Mouse (Mus musculus): ENCODE data around the gene Pim3.
A peak's percentile ranks its signal among the peaks of the same experiment; 100 is the strongest.

Gene Pim3

DNA sequence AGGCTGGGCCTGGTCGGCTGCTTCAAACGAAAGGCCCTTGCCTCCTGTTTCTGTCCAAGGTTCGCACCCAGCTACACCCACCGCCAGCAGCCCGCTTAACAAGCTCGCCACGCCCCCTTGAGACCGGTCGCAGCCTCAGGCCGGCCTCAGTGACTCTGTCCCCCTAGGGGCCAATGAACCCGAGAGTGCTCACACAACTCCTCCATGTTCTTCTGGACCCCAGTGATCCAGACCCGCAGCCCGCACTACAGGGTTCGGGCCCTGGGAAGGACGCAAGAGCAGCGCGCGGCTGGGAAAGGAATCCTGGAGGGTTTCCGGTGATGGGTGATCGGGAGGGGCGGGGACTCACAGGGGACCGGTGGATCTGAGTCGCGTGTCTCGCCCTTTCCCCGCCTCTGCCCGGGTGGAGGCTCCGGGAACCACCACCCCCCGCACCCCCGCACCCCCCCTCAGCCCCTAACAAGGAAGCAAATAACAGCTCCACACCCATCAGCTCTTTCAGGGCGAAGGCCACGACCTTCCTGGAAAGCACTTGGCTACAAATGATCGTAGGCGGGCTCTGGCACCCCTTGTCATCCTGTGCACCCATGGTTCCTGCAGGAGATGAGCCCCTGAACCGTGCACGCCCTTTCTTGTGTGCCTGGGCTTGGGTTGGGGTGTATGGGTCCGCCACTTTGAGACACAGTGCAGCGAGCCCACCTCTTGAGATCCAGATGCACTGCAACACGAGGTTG lies 24.6 kb upstream of the Pim3 start:
- peak; percentile 40 for DNase-seq

DNA sequence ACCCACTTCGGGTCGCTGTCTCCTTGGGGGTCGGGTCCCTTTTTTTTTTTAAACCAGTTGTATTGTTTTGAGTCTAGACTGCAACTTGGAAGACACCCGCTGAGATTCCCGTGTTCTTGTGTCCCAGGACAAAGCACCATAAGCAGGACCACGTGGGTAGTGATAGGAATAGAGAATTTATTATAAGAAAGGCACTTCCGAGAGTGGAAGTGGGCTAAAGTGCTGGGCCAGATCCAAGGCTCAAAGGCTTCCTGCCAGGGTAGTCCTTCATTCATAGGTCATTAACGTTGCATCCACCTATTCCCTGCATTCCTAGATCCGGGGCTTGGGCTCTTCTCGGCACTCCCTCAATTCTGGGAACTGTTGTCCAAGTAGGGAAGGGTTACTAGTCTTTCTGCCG lies 24.0 kb upstream of the Pim3 start:
- DNase-seq = no peak

DNA sequence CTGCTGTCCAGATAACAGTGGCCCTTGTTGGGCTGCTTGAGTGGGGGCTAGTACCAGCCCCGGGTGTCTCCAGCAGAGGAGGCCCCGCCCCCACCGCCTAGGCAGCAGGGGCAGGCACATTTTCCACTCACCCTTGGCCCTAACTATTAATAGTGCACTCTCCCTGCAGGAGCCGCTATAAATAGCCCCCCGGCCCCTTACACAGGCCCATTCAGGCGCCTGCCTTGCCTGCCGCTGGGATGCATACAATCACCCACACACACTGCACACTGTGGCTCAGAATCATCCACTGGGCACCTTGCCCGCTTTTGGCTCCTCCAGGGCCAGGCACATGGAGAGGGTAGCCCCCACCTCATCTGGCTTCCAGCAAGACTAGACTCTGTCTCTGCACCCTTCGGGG lies 22.7 kb upstream of the Pim3 start:
- no peak for DNase-seq

DNA sequence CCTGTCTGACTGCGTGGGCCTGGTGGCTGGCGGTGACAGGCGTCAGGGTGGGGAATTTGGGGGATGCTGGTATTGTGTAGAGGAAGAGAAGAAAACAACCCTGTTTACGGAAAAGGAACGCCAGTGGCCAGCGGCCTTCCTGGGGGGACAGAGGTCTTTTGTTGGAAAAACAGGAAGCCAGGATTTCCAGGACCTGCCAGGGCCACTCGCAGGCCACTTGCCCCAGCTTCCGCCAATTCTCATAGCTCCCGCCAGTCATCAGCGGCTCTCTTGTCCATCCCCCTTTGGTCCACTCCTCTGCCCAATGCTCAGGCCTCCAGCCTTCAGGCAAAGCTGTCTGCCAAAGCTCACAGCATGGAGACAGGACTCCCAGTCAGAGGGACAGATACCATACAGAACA lies 21.9 kb upstream of the Pim3 start:
- no peak for DNase-seq

DNA sequence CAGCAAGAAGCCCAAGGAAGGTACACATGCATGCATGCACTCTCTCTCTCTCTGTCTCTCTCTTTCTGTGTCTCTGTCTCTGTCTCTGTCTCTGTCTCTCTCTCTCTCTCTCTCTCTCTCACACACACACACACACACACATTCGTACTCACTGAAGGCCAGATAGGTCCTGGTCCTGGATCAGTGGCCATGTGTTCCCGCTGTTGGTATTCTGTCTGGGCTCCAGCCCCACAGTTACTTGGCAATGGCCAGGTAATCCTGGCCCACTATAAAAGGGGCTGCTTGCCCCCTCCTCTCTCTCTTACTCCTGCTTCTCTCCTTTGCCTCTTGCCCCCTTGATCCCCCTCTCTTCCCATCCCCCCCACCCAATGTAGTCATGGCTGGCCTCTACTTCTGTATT lies 20.8 kb upstream of the Pim3 start:
- DNase-seq = no peak

DNA sequence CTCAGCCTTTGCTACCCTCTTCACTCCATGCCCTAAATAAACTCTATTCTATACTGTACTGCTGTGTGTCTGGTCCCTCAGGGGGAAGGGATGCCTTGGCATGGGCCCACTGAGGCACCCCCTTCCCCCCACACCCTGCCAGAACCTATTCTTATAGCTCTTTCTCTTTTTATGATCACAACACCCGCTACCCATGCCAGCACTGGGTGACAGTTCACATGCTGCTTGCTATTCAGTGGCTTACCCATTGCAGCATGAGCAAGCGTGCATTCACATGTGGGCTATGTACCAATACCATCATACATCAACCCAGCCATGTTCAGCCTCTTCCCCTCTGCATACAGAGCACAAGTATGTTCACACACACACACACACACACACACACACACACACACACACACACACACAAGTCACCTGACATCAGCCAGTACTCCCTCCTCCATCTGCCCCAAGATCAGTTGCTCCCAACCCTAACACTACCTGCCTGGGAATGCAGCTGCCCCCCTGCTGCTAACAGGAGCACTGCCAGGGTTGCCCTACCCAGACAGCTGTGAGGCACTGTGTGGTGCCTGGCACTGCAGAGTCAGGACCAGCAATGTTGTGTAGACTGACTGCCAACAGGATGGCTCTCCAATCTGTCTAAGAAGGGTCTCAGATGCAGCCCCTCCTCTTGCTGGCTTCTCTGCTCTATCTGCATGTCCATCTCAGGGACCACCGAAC lies 20.2 kb upstream of the Pim3 start:
- DNase-seq = no peak

DNA sequence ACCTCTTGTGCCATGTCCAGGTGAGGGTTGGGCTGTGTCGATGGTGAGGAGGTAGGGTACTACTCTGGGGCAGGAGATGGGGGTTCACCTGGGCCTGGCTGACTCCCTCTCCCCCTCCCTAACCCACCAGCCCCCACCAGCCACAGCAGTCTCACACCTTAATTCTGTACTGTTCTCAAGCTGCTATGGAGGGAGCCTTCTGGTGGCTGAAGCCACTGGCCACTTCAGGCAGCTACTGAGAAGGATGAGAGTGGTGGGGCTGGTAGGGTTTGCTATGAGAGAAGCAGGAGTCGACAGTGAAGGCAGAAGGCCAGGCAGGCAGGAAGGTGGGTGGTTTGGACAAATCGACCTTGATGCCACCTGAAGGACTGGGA lies 19.7 kb upstream of the Pim3 start:
- no peak for DNase-seq

DNA sequence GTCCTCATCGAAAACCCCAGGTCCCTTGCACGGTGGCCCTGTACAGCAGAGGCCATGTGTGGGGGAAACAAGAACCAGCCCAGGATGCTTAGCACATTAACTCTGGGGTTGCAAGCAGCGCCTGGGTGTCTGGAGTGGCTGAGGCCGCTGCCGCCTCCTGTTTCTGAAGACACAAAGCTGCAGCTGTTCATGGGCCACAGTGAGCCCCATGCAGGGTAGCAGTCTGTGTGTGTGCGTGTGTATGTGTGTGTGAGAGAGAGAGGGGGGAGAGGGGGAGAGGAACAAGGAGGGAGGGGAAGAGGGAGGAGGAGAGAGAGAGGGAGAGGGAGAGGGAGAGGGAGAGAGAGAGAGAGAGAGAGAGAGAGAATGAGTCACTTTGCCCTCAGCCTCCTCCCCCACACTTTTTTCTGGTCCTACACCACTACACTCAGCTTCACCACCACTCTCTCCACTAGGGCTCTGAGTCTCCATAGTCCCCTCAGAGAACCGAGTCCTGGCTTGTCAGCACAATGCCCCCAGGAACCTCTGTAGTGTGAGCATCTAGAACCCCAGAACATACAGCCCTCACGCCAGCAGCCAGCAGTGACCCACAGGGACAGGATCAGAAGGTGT lies 18.4 kb upstream of the Pim3 start:
- DNase-seq = peak; percentile 11

DNA sequence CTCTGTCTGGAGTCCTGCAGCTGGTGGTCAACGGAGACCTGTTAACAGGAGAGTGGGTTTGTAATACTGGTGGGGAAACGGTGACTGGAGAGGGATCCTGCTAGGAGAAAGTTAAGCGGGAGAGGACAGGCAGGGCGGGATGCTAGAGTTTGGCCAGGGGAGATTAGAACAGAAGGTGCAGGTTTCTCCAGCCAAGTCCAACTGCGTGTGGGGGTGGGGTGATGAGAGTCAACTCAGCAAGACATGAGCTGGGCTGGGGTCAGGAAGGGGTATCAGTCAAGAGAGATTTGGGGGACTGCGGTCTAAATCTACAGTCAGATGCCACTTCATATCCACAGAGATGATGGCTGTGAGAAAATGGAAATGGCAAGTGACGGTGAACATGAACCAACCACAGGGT lies 17.0 kb upstream of the Pim3 start:
- no peak for DNase-seq

DNA sequence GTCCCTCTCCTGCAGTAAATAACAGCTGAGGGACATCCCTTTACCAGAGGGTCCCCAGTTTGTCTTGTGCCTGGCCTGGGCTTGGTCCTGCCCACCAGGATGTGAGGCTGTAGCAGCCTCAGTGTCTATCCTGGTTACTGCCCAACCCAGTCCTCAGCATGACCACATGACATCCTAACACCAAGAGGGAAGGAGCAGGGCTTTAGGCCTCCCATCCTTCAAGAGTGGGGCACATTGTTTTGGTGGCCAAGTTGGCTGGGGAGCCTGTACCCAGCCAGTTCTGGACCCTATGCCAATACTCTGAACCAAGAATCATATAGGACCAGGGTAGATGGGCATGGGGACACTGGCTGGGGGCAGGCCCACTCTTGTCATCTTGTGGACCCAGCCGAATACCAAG lies 13.3 kb upstream of the Pim3 start:
- no peak for DNase-seq

DNA sequence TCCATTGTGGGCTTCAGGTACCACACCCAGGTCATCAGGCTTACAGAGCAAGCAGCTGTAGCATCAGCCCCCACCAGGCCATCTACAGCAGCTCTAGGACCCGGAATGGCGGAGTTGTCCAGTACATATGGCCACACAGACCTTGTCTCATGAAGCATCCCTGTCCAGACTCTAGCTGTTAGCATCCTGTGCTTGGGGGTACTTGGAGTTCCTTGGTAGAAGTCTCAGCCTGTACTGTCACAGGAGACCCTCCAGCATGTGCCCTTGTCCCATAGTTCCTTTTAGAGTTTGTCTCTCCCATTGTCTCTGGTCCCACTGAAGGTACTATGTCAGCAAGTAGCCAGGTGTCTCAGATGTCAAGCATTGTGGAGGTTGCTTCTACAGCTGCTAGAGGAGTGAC lies 12.4 kb upstream of the Pim3 start:
- no peak for DNase-seq

DNA sequence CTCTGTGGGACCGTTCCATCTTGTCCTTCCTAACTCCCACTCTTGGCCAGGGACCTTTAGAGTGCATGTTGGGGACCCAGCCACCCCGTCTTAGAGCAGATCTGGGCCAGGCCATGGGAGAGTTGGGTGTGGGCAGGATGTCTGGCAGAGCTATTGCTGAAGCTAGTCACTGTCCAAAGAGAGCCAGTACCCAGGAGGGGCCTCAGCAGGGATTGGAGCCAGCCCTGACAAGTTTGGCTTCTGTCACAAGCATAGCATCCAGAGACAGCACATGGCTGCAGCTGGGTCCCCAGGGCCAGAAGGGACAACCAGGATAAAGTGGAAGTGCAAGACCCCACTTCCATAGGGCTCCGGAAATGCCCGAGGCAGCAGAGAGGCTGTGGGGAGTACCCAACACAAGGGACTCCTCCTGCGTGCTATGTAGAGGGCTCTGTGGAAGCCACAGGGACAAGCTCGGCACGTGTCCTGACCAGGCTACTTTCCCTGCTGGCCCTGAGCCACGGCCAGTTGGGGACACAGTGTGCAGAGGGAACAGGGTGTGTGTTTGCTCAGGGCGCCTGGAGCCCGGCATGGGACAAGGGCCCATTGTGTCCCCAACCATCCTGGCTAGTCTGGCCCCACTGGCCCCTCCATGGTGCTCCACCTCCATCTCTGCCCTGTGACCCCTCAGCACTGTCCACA lies 11.7 kb upstream of the Pim3 start:
- no peak for DNase-seq

DNA sequence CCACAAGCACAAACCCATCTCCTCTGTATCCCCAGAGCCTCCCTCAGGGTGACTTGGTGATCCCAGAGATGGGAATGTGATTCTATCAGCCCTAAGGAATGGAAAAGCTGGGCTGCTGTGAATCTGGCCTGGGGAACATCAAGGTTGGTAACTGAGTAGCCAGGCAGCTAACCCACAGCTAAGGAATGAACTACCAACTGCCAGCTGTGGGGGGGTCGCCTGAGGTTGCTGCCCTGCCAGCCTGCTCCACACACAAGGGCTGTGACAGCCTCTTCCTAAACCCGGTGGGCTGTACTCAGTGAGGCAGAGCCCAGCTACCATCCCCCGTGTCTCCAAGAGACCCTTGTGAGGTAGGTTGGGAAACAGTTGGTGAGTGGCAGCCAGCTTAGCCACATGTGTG lies 10.9 kb upstream of the Pim3 start:
- DNase-seq = no peak

DNA sequence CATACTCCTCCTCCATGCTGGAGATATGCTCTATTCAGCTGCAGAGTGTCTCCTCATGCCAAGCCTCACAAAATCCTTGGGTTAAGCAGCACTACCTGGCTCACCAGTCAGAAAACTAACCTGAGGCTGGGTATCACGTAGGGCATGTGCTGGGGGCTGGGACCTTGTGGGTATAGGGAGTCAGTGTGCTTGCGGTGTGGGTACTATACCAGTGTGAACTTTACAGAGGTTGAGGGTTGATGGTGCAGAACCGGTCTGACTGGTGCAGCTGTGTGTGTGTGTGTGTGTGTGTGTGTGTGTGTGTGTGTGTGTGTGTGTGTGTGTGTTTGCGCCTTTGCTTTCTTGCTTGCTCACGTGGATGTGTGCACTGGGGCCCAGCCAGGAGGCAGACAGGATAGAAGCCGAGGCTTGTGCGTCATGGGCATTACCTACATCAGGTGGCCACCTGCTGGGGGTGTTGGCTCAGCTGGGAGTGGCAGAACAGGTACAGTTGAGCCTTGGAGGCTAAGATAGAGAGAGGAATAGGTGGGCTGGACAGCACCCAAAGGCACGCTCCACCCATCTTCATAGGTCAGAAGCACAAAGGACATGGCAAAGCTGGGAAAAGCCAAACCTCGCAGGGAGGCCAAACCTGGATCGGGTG lies 10.4 kb upstream of the Pim3 start:
- no peak for DNase-seq

DNA sequence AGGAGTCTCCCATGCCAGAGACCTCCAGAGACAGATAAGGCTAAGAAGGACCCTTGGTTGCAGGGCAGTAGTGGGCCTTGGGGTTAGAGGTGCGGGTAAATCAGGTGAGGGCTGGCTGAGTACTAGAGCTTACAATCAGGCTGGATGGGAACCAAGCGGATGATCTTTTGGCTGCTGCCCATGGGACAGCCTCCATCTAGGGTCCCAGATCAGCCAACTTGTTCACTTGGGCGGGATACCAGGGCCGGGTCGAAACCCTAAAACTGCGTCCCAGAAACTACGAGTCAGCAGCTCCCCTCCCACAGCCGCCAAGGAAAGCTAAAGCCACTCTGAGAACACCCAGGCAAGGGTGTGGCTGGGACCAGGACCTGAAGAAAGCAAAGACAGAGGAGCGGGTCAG lies 8.9 kb upstream of the Pim3 start:
- DNase-seq = no peak

DNA sequence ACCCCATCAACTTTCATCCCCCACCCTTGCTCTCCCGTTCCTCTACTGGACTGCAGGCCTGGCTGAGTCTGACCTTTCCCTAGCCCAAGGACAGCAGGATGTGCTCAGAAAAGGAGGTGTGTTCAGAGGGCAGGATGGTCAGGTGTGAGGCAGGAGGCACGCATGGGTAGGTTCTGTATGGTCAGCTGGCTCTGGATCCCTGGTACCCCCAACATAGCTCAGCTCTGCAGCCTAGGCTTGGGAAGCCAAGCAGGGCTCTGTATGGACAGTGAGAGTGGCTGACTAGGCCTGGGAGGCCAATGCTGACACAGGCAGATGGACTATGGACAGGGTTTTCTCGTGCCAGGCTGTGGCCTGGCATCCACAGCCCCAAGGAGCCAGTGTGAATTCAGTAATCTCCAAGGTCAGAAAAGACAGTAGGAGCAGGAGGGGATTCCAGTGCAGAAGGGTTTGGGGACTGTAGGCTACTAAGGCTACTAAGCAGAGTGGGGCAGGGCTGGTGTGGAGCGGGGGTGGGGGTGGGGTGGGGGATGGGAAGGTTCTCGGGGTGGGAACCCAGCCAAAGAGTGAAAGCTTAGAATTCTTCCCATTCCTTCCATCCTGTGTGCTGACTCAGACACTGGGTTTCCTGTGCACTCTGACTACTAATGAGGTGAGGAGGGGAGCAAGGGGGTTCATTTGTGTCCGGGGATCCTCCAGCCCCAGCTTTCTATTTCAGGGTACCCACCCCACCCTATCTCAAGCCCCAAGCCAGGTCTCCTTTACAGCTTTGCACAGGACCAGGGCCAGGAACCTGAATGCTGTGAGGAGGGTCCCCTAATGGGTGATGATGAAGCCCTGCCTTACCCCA lies 7.6 kb upstream of the Pim3 start:
- DNase-seq = no peak

DNA sequence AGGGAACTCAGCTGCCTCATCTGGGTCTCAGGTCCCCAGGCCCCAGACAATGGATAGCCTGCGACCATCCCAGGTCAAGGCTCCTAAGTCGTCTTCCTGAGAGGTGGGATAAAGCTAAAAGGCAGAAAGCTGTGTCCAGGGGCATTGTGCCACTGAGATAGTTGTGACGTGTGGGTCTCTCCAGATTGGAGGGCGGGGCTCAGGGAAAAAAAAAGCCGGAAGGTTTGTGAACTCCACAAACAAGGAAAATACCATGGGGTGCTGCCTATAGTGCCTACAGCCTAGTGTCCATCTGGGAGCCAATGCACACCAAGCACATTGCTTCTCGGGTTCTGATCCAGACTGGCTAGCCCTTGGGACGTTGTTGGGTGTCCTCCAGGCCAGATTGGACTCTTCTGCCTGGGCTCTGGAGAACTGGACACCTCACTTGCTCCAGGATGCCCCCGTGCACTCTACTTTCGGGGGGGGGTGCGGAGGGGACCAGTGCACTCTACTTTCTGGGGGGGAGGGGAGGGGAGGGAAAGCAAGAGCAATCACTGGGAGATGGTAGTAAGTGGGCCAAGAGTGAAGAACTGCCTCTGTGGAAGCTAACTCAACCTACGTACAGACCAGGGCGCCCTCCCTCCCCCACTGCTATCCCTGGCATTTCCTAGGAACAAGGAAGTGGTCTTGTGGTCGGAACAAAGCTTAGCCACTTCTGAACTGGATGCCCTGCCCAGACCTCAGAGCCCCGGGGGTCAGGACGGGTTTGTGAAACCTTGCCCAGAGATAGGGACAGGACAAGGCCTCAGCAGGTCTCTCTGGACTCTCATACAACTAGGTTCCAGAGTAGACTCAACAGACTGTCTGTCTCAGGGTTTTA lies 6.8 kb upstream of the Pim3 start:
- no peak for DNase-seq

DNA sequence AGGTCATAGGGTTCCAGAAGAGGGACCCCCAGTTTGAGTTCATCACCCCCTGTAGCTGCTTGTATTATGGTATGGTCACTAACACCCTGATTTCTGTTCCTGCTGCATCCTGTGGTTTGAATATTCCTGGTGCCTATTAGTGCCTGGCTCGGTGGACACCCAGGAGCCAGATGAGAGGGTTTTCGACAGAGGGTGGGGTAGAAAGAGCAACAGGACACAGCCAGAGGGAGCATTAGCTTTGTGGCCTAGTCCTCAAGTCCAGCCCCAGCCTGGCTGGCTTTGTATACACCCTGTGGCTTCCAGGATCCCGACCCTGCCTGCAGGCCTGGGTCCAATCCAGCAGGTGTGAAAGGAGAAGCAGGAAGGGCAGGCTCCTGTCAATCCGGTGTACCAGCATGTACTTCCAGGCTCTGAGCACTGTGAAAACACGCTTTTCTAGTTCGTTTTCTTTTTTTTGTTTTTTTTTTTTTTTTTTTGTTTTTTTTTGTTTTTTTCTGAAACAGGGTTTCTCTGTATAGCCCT lies 6.0 kb upstream of the Pim3 start:
- no peak for DNase-seq

DNA sequence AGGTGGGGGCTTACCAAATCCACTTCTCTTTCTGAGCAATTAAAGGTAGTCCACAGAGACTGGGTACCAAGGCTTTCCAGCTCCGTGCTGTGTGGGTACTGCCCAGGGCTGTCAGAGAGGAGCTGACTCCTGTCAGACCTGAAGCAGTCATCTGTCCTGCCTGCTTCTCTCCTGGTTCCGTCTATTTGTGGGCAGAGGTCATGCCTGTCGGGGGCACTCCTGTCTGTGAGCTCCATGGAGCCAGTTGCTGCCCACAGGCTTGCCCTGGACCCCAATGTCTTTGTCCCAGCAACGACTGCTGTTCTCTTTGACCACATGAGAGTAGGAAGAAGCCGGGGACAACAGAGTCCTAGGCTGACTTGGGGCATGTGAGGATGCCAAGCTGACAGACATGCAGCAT lies 5.4 kb upstream of the Pim3 start:
- DNase-seq = no peak

DNA sequence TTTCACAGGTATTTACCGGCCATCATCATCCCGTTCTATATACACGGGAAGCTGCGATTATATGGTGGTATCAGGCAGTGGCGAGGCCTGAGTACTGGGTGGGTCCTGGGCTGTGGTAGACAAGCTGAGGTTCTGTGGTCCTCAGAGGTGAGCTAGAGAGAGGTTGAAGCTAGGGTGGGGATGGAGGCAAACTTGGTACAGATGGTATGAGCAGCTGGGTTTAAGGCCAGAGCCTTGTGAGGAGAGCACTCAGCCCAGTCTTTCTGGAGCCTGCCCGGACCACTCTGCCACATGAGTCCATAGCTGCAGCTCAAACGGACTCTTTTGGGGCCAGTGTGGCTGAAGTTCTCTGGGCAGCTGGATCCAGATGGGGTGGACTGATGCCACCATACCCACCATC lies 4.6 kb upstream of the Pim3 start:
- DNase-seq = no peak

DNA sequence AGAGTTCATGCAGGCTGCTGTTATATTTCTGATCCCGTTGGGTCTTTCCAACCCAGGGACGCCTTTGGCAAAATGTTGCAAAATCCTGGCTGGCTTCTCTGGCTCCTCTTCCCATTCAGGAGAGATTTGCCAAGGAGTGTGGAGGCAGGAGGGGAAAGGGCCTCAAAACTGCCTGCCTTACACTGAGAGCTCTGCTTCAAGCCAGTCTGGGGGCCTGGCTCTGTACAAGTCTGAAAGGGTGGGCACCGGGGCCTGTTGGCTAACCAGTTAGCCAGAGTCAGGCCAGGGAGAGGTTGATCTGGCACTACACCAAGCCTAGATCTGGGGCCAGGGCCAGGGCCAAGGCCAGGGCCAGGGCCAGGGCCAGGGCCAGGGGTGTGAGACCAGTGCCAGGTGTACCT lies 3.8 kb upstream of the Pim3 start:
- DNase-seq = no peak

Measured in thymus, postnatal 25 days (tissue).